Mouse (Mus musculus): Measurements from ENCODE around the gene Myog. TPM values are rescaled to one million over a fixed set of nuclear protein-coding genes. Genes with fewer than 3 reads are reported as not detected.

Myog gene
- polyA plus RNA-seq, 1 experiment from 2014 or later, result 1.1 TPM

DNA sequence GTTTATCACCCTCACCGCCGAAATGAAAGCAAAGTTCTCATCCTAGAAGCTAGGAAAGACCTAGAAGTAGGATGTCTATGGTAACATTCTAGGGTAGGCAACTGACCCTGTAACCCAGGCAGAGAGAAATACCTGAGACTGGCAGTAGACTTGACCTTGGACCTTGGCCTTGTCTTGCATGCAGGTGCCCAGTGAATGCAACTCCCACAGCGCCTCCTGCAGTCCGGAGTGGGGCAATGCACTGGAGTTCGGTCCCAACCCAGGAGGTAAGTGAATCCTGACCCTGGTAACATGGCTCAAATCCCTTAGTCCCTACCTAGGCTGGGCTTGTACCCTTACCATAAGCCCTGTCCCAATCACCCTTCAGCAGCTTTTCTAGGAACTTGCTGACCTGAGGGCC lies 1.1 kb downstream of the Myog start:
- H3K27me3 ChIP-seq (replicated peaks), result no peaks in the 10 kb centered on the region

DNA sequence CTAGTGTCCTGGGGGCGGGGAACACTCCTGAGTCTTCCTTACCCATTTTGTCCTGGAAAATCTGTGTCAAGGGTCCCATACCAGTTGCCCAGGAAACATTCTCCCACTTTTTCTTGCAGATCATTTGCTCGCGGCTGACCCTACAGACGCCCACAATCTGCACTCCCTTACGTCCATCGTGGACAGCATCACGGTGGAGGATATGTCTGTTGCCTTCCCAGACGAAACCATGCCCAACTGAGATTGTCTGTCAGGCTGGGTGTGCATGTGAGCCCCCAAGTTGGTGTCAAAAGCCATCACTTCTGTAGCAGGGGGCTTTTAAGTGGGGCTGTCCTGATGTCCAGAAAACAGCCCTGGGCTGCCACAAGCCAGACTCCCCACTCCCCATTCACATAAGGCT lies 1.8 kb downstream of the Myog start:
- no peak overlapping the region for H3K4me2 ChIP-seq (replicated peaks)
- H3K27me3 ChIP-seq (replicated peaks), result no peaks in the 10 kb centered on the region
- no peak overlapping the region for H3K4me3 ChIP-seq (replicated peaks)
- no peak for ATAC-seq
- H3K27ac ChIP-seq, result no peak overlapping the region
- no peaks in the 10 kb centered on the region for H3K36me3 ChIP-seq
- H3K9ac ChIP-seq, result no peak overlapping the region
- WGBS, result 74% methylated on average over 8 of the region's 8 CpGs
- peaks cover 11% of the 10 kb centered on the region for H3K4me1 ChIP-seq (replicated peaks)
- no peaks in the 10 kb centered on the region for H3K9me3 ChIP-seq

More for the DNA sequence above, 1.1 kb downstream of the Myog start:
- Histone ChIP-seq H3K36me3 (no peaks in the 10 kb centered on the region), H3K9me3 (no peaks in the 10 kb centered on the region), H3K9ac (no peak overlapping the region), H3K4me3 (replicated peaks) (no peak overlapping the region), H3K4me1 (replicated peaks) (peaks cover 11% of the 10 kb centered on the region), H3K4me2 (replicated peaks) (no peak overlapping the region), H3K27ac (no peak overlapping the region)
- 62% methylated on average over 5 of the region's 5 CpGs for WGBS
- no peak for ATAC-seq

DNA sequence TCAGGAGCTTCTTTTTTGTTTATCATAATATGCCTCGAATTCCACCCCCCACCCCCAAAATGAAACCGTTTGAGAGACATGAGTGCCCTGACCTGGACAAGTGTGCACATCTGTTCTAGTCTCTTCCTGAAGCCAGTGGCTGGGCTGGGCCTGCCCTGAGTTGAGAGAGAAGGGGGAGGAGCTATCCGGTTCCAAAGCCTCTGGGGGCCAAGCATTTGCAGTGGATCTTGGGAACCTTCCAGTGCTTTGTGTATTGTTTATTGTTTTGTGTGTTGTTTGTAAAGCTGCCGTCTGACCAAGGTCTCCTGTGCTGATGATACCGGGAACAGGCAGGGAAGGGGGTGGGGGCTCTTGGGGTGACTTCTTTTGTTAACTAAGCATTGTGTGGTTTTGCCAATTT lies 2.3 kb downstream of the Myog start:
- ATAC-seq, result no peak
- 24% methylated on average over 5 of the region's 5 CpGs for WGBS

DNA sequence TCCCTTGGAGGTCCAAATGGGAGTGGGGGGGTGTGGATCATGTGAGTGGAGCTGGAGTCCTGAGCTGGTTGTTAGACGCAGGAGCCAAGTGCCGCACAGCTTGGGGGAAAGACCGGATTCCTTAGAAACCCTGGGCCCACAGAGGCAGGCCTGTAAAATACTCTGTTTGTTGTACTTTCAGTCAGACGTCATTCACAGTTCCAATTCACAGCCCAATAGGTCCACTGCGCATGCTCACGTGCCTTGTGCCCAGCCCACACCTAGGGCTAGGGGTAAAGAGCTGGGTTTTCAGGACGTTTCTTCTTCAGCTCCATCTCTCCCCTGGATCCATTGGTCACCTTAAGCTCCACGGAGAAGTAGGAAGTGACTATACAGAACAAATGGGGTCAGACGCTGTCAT lies 2.8 kb downstream of the Myog start:
- ATAC-seq, result no peak
- Histone ChIP-seq H3K36me3 (no peaks in the 10 kb centered on the region), H3K27ac (no peak overlapping the region), H3K4me1 (replicated peaks) (peaks cover 11% of the 10 kb centered on the region), H3K9ac (no peak overlapping the region), H3K9me3 (no peaks in the 10 kb centered on the region), H3K27me3 (replicated peaks) (no peaks in the 10 kb centered on the region), H3K4me3 (replicated peaks) (no peak overlapping the region), H3K4me2 (replicated peaks) (no peak overlapping the region)
- 53% methylated on average over 9 of the region's 9 CpGs for WGBS

More for the DNA sequence above, 2.3 kb downstream of the Myog start:
- no peak overlapping the region for H3K4me3 ChIP-seq (replicated peaks)
- no peak overlapping the region for H3K4me2 ChIP-seq (replicated peaks)
- H3K36me3 ChIP-seq, result no peaks in the 10 kb centered on the region
- H3K9ac ChIP-seq, result no peak overlapping the region
- H3K4me1 ChIP-seq (replicated peaks), result peaks cover 11% of the 10 kb centered on the region
- H3K27ac ChIP-seq, result no peak overlapping the region
- no peaks in the 10 kb centered on the region for H3K9me3 ChIP-seq
- H3K27me3 ChIP-seq (replicated peaks), result no peaks in the 10 kb centered on the region

DNA sequence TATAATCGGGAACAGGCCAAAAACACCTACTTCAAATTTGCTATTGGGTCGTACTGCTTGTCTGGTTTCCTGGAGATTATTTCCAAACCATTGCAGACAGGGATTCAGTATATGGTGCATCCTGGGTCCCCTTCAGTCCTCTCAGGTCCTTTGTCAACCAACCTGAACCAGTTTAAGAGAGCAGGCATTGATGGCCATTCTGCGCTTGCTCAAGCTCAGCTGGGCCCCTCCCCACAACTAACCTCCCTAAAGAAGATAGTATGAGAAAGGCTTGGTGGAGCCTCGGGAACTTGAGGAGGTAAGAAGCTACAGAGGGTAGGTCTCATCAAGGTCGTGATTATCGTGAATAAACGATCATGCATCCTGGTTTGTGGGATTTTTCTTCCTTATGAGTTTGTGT lies 3.5 kb downstream of the Myog start:
- Histone ChIP-seq H3K27ac (0 out of 2 replicates have a peak overlapping the region, but pooled peaks have one; percentile 32), H3K27me3 (replicated peaks) (peaks cover 6% of the 10 kb centered on the region; the same call in 1 of the 2 replicates), H3K9me3 (no peaks in the 10 kb centered on the region), H3K4me3 (replicated peaks) (no peak overlapping the region), H3K36me3 (no peaks in the 10 kb centered on the region), H3K9ac (no peak overlapping the region), H3K4me2 (replicated peaks) (no peak overlapping the region), H3K4me1 (replicated peaks) (peaks cover 11% of the 10 kb centered on the region)
- peak; percentile 13; the same call in 1 of the 2 replicates for ATAC-seq
- 75% methylated on average over 7 of the region's 7 CpGs for WGBS

DNA sequence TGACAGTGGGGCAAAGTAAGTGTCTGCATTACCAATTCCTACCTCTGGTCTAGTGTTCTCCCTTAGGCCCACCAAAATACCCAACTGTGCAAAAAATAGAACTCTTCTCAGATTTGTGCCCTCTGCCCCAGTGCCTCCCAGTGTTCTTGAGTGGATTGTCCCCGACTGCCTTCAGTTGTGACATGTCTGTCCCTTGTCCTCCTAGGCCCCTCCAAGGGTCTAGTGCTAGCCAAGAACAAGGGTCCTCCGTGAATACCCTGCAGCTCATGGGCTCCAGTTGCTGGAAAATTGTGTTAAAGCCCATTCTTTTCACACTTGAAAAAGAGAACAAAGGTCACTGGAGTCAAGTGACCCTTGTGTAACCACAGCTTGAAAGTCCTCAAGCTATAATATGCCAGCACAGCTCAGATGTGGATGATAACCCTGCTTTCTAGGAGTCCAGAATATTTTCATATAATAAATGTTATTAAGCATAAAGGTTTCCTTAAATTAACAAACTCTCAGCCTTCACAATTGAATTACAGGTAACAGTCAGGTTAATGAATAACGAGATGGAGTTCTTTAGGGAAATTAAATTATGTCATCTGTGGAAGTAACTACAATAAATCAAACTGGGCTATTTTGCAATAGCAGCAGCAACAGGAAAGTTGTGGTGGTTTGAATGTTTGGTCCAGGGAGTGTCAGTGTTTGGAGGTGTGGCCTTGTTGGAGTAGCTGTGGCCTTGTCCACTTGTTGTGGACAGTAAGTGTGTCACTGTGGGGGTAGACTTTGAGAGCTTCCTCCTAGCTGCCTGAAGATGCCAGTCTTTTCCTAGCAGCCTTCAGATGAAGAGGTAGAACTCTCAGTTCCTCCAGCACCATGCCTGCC lies 4.2 kb downstream of the Myog start:
- ATAC-seq, result peak; percentile 59
- Histone ChIP-seq H3K4me1 (replicated peaks) (peaks cover 12% of the 10 kb centered on the region), H3K27me3 (replicated peaks) (peaks cover 9% of the 10 kb centered on the region; the same call in 1 of the 2 replicates), H3K36me3 (no peaks in the 10 kb centered on the region), H3K9me3 (no peaks in the 10 kb centered on the region), H3K27ac (peak overlapping the region; percentile 80), H3K9ac (no peak overlapping the region), H3K4me3 (replicated peaks) (no peak overlapping the region), H3K4me2 (replicated peaks) (no peak overlapping the region)
- 67% methylated on average over 3 of the region's 3 CpGs for WGBS

DNA sequence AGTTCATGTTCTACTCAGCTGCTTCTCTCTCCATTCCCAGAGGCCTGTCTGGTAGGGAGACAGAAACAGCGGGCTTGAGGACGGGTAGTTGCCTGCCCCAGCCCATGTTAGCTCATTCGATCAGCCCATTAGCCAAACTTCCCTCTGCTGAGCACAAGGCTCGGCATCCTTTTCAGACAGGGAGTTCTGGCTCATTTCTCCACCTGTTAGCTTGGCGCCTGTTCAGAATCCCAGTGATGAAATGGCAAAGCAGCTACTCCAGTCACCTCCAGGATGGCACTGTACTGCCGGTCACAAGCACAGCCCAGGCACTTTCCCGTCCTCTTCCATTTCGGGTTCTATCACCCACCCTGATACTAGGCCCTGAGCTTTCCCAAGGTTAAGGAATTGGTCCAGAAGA lies 7.5 kb downstream of the Myog start:
- WGBS, result 91% methylated on average over 8 of the region's 8 CpGs
- H3K27ac ChIP-seq, result no peak overlapping the region
- peaks cover 9% of the 10 kb centered on the region for H3K4me1 ChIP-seq (replicated peaks)
- H3K36me3 ChIP-seq, result no peaks in the 10 kb centered on the region
- peaks cover 14% of the 10 kb centered on the region; the same call in 1 of the 2 replicates for H3K27me3 ChIP-seq (replicated peaks)
- no peak for ATAC-seq
- no peak overlapping the region for H3K9ac ChIP-seq
- H3K4me3 ChIP-seq (replicated peaks), result no peak overlapping the region
- H3K9me3 ChIP-seq, result no peaks in the 10 kb centered on the region
- H3K4me2 ChIP-seq (replicated peaks), result no peak overlapping the region

DNA sequence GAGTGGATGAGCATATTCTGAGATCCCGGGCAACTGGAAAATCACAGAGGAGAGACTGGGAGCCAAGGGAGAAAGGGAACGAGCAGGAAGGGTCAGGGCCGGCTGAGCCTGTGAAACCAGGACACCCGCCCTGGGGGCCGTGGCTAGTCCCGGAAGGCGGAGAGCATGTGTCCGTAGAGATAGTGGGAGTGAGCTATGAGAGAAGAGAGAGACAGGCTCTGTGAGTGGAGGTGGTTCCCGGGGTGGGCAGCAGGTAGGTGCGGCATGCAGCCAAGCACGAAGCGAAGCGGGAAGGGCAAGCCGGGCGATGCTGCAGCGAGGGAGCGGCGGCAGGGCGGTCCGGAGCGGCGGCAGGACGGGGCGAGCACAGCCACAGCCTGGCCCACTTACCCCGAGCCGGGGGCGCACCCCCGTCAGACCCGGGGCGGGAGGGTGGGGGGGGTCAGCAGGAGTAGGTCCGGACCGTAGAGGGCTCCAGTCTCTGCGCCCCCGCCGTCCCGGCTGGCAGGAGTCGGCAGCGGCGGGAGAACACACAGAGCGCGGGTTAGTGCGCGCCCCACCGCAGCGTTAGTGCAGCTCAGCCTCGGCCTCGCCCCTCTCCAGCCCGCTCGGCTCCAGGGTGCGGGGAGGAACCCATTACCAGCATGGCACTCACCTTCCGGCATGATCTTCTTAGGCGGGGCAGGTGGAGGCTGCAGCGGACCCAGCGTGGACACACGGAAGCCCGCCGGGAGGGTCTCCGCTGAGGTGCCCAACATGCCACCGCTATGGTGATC lies 9.0 kb downstream of the Myog start:
- Histone ChIP-seq H3K27me3 (replicated peaks) (peaks cover 14% of the 10 kb centered on the region; the same call in 1 of the 2 replicates), H3K36me3 (no peaks in the 10 kb centered on the region), H3K9ac (peak overlapping the region; percentile 38), H3K4me1 (replicated peaks) (peaks cover 13% of the 10 kb centered on the region), H3K4me3 (replicated peaks) (peak overlapping the region; percentile 49), H3K9me3 (no peaks in the 10 kb centered on the region), H3K27ac (no peak overlapping the region), H3K4me2 (replicated peaks) (peak overlapping the region; percentile 86)
- peak; percentile 58 for ATAC-seq
- 8% methylated on average over 56 of the region's 59 CpGs for WGBS

DNA sequence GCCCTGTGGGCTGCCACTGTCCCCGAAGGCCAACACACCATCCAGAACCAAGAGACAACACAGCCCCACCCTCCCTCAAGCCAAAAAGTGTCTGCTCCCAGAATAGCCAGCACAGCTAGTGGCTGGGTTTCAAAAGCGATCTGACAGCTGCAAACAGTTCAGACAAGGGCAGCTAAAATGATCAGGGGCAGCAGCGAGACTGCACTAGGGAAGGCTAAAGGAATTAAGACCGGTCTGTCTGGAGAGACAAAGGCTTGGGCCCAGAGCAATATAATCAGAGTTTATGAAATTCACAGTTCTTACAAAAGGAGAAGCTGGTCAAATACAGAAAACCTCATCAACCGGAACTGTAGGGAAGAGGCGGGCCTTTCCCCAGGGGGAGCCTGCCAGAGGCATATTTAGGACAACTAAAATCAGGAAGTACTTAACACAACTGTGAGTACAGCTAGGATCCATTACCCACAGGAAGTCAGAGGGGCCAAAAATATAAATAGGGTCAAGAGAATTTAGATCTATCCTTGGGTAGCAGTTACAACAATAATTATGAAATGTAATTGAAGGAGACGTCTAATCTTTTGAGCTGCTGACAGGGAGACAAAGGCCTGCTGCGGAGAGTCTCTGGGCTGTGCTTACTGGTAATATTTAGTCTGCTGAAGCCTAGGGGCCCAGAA lies 12.9 kb downstream of the Myog start:
- Histone ChIP-seq H3K4me2 (replicated peaks) (no peak overlapping the region; the same call in 1 of the 2 replicates), H3K9me3 (no peaks in the 10 kb centered on the region), H3K36me3 (no peaks in the 10 kb centered on the region), H3K4me1 (replicated peaks) (peaks cover 15% of the 10 kb centered on the region), H3K4me3 (replicated peaks) (no peak overlapping the region), H3K27me3 (replicated peaks) (peaks cover 14% of the 10 kb centered on the region; the same call in 1 of the 2 replicates), H3K9ac (no peak overlapping the region), H3K27ac (peak overlapping the region; percentile 70)
- WGBS, result 45% methylated on average over 8 of the region's 8 CpGs
- ATAC-seq, result no peak

DNA sequence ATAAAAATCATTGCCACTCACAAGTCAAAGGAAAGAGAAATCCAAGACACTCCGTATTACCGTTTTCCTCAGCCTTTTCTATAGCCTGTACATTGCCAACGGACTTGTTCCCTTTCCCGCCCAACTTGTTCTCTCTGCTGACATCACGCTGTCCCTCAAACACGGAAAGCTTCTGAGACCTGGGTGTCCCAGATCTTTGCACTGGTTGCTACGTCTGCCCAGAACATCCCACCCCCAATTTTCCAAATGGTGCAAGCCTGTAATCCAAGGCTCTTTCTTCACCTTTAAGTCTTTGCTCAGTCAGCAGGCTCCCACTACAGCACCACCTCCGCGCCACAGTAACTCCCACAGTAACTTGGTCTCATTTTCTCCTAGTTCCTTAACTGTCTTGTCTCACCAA lies 15.2 kb downstream of the Myog start:
- H3K9ac ChIP-seq, result no peak overlapping the region
- WGBS, result 91% methylated on average over 9 of the region's 9 CpGs

DNA sequence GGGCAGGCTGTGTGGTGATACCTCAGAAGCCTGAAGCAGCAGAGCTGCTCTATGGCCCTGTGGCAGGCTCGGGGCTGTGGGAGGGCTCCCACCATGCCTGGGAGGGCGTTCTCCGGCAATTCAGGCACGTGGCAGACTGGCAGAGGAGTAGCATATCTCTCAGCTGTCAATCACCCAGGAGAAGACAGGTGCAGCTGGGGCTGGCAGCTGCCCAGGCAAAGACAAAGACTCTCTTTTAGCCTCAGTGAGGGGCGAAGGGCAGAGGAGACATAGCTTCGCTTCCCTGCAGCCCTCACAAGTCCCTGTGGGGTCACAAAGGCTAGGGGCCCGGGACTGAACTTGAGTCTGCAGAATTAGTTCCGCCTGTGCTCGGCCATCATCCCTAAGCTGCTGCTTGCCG lies 17.6 kb downstream of the Myog start:
- H3K9me3 ChIP-seq, result no peaks in the 10 kb centered on the region
- H3K27ac ChIP-seq, result no peak overlapping the region
- no peak overlapping the region for H3K4me2 ChIP-seq (replicated peaks)
- WGBS, result 73% methylated on average over 10 of the region's 10 CpGs
- H3K4me3 ChIP-seq (replicated peaks), result no peak overlapping the region
- H3K27me3 ChIP-seq (replicated peaks), result no peaks in the 10 kb centered on the region
- no peak overlapping the region for H3K9ac ChIP-seq
- H3K36me3 ChIP-seq, result no peaks in the 10 kb centered on the region
- peaks cover 8% of the 10 kb centered on the region for H3K4me1 ChIP-seq (replicated peaks)
- no peak for ATAC-seq

More for the DNA sequence above, 15.2 kb downstream of the Myog start:
- H3K27ac ChIP-seq, result no peak overlapping the region
- H3K27me3 ChIP-seq (replicated peaks), result peaks cover 3% of the 10 kb centered on the region; the same call in 1 of the 2 replicates
- H3K9me3 ChIP-seq, result no peaks in the 10 kb centered on the region
- H3K4me3 ChIP-seq (replicated peaks), result no peak overlapping the region
- H3K4me2 ChIP-seq (replicated peaks), result no peak overlapping the region
- H3K4me1 ChIP-seq (replicated peaks), result peaks cover 9% of the 10 kb centered on the region
- H3K36me3 ChIP-seq, result no peaks in the 10 kb centered on the region
- no peak for ATAC-seq

DNA sequence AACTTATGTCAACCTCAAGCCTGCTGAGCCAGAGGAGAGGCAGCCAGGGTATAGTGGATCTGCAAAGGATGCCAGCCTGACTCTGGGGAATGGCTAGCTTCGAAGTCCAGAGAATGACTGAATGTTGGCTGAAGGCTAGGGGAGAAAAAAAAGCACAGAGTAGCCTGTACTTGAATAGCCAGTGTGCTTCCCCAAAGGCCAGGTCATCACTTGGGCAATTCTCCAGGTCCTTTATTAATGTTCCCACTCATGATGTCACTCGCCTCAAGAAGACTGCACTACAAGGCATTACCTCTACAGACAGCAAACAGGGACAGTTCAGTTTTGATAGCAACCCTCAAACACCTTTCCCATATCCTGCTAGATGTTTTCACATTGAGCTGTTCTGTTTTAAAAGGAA lies 20.5 kb downstream of the Myog start:
- H3K9me3 ChIP-seq, result no peaks in the 10 kb centered on the region
- no peak overlapping the region for H3K9ac ChIP-seq
- no peak for ATAC-seq
- H3K4me1 ChIP-seq (replicated peaks), result 0 out of 2 replicates have a peak, but pooled peaks cover 3% of the 10 kb centered on the region
- no peak overlapping the region for H3K4me3 ChIP-seq (replicated peaks)
- H3K27me3 ChIP-seq (replicated peaks), result no peaks in the 10 kb centered on the region
- no peak overlapping the region for H3K27ac ChIP-seq
- no peaks in the 10 kb centered on the region for H3K36me3 ChIP-seq
- WGBS, result 91% methylated on average over 2 of the region's 2 CpGs
- no peak overlapping the region for H3K4me2 ChIP-seq (replicated peaks)

Measured in intestine, embryonic 15.5 days (tissue).